Mouse (Mus musculus): ENCODE results near the gene Tagln2.
A peak's percentile ranks its signal among the peaks of the same experiment; 100 is the strongest.

Gene Tagln2

GRCm38 (mm10) chr1:172481540-172482280 is 18.1 kb upstream of the Tagln2 start, which contains the start of gene Igsf9:
Gene Igsf9 (plus strand): TSS chr1:172481788.
- DNase-seq (ENCODE audit: low read depth) = peak; percentile 80

GRCm38 (mm10) chr1:172482518-172483360 is 17.1 kb upstream of the Tagln2 start:
- no peak for DNase-seq (ENCODE audit: low read depth)

GRCm38 (mm10) chr1:172483361-172483660 is 16.5 kb upstream of the Tagln2 start:
- DNase-seq (ENCODE audit: low read depth) = no peak

GRCm38 (mm10) chr1:172484236-172484635 is 15.6 kb upstream of the Tagln2 start:
- DNase-seq (ENCODE audit: low read depth) = no peak

GRCm38 (mm10) chr1:172484671-172485070 is 15.2 kb upstream of the Tagln2 start:
- DNase-seq (ENCODE audit: low read depth) = no peak

- no peak for DNase-seq (ENCODE audit: low read depth)
Measured at GRCm38 (mm10) chr1:172485821-172486220, 14.0 kb upstream of the Tagln2 start.

GRCm38 (mm10) chr1:172486236-172486635 is 13.6 kb upstream of the Tagln2 start:
- DNase-seq (ENCODE audit: low read depth) = no peak

- no peak for DNase-seq (ENCODE audit: low read depth)
Measured at GRCm38 (mm10) chr1:172486651-172487050, 13.2 kb upstream of the Tagln2 start.

GRCm38 (mm10) chr1:172487859-172488258 is 12.0 kb upstream of the Tagln2 start:
- DNase-seq (ENCODE audit: low read depth) = no peak

GRCm38 (mm10) chr1:172488831-172489230 is 11.0 kb upstream of the Tagln2 start:
- DNase-seq (ENCODE audit: low read depth) = no peak

GRCm38 (mm10) chr1:172489585-172490250 is 10.1 kb upstream of the Tagln2 start:
- no peak for DNase-seq (ENCODE audit: low read depth)

- DNase-seq (ENCODE audit: low read depth) = peak; percentile 83
Measured at GRCm38 (mm10) chr1:172490261-172490661, 9.6 kb upstream of the Tagln2 start.

- no peak for DNase-seq (ENCODE audit: low read depth)
Measured at GRCm38 (mm10) chr1:172492047-172492446, 7.8 kb upstream of the Tagln2 start.

- no peak for DNase-seq (ENCODE audit: low read depth)
Measured at GRCm38 (mm10) chr1:172493516-172493915, 6.3 kb upstream of the Tagln2 start.

- no peak for DNase-seq (ENCODE audit: low read depth)
Measured at GRCm38 (mm10) chr1:172496030-172496429, 3.8 kb upstream of the Tagln2 start.

- no peak for DNase-seq (ENCODE audit: low read depth)
Measured at GRCm38 (mm10) chr1:172497428-172497827, 2.4 kb upstream of the Tagln2 start.

GRCm38 (mm10) chr1:172500451-172501370 is 864 bp downstream of the Tagln2 start:
- DNase-seq (ENCODE audit: low read depth) = peak; percentile 58

- DNase-seq (ENCODE audit: low read depth) = peak; percentile 87
Measured at GRCm38 (mm10) chr1:172501371-172502144, 1.7 kb downstream of the Tagln2 start.

GRCm38 (mm10) chr1:172502145-172503110 is 2.6 kb downstream of the Tagln2 start:
- DNase-seq (ENCODE audit: low read depth) = no peak

All from naive thymus-derived CD4-positive, alpha-beta T cell, adult 2 months (primary cell).